Mouse (Mus musculus) heart, embryonic 12.5 days (tissue): Measurements from ENCODE around the gene Rsl1. TPM values are rescaled to one million over a fixed set of nuclear protein-coding genes. Genes with fewer than 3 reads are reported as not detected.

ENCODE experiments used
- polyA plus RNA-seq: library from polyadenylated mRNA; unstranded; fragments of >200 nt; fragmentation: Nextera tagmentation; extraction: Ambion mirVana; gene quantifications from 2 replicates; pipeline ENCODE4 v1.2.1, GENCODE M21; 2016

Rsl1 gene
- polyA plus RNA-seq, 1 experiment from 2014 or later = 5.0 TPM

Other genes with a start within 250 kb of the Rsl1 start
- gene Zfp712, start 112.0 kb upstream of the Rsl1 start, polyA plus RNA-seq = 2.7 and 2.8 TPM in 2 replicates
- 3.0 and 3.9 TPM in 2 replicates for gene Zfp708, start 75.2 kb upstream of the Rsl1 start, polyA plus RNA-seq
- 2.1 TPM in 2 replicates for gene Gm28557, start 64.6 kb upstream of the Rsl1 start, polyA plus RNA-seq
- 0.31 and 0.56 TPM in 2 replicates for gene Rslcan18, start 56.9 kb upstream of the Rsl1 start, polyA plus RNA-seq
- 1.1 and 1.2 TPM in 2 replicates for gene Zfp759, start 51.5 kb upstream of the Rsl1 start, polyA plus RNA-seq
- 0.91 and 1.3 TPM in 2 replicates for gene Zfp455, start 21.3 kb downstream of the Rsl1 start, polyA plus RNA-seq
- gene Zfp458, start 105.3 kb downstream of the Rsl1 start, polyA plus RNA-seq = 1.7 and 1.9 TPM in 2 replicates
- gene Zfp457, start 133.3 kb downstream of the Rsl1 start, polyA plus RNA-seq = 0.45 and 0.78 TPM in 2 replicates
- 2.2 and 2.5 TPM in 2 replicates for gene Zfp595, start 159.4 kb downstream of the Rsl1 start, polyA plus RNA-seq
- 0.59 and 2.2 TPM in 2 replicates for gene Gm28044, start 187.4 kb downstream of the Rsl1 start, polyA plus RNA-seq
- gene Zfp953, start 187.4 kb downstream of the Rsl1 start, polyA plus RNA-seq = 0.80 and 0.93 TPM in 2 replicates
- 0.23 and 0.41 TPM in 2 replicates for gene Gm28041, start 202.6 kb downstream of the Rsl1 start, polyA plus RNA-seq
- gene Zfp456, start 202.6 kb downstream of the Rsl1 start, polyA plus RNA-seq = 1.3 and 1.4 TPM in 2 replicates
- 3.2 and 3.9 TPM in 2 replicates for gene Zfp429, start 226.6 kb downstream of the Rsl1 start, polyA plus RNA-seq
- gene Zfp459, start 248.2 kb downstream of the Rsl1 start, polyA plus RNA-seq = 0.17 and 0.69 TPM in 2 replicates